Mouse (Mus musculus) hindbrain, embryonic 11.5 days (tissue): ENCODE measurements at regions not wholly inside any gene's neighbourhood (a gene's known extent, or its start where the extent isn't known, plus 50 kb on each side); places are given as distances from the start of the nearest gene placed in this dataset.

Experiments used
- ATAC-seq: fragments of 200-750 bp; cut with Nextera tagmentation; 2 replicates; pipeline ENCODE4 v1.8.0; 2017; ENCODE audit warnings: mild to moderate bottlenecking, moderate TSS enrichment, moderate library complexity; ENCODE audit not compliant: low FRiP score
- DNase-seq: peaks from one replicate; pipeline ENCODE4 v3.0.0-alpha.2; 2015; ENCODE audit warnings: low spot score
- H3K27ac ChIP-seq: fragments of 300-500 bp; sonication (generic); 2 replicates; pipeline ENCODE4 v1.5.1; 2014; ENCODE audit warnings: mild to moderate bottlenecking, low read depth, low read length
- H3K27me3 ChIP-seq: fragments of 300-500 bp; sonication (generic); 2 replicates; pipeline ENCODE4 v1.6.1; 2014; ENCODE audit warnings: mild to moderate bottlenecking, low read length, moderate library complexity, mixed read lengths; ENCODE audit not compliant: control insufficient read depth, insufficient read depth
- H3K36me3 ChIP-seq: fragments of 300-500 bp; sonication (generic); 2 replicates; pipeline ENCODE4 v1.6.1; 2014; ENCODE audit warnings: mild to moderate bottlenecking, low read length, moderate library complexity, mixed read lengths; ENCODE audit not compliant: control insufficient read depth, insufficient read depth
- H3K4me1 ChIP-seq: fragments of 300-500 bp; sonication (generic); replicated peaks from 2 replicates; pipeline ENCODE4 v1.6.1; 2014; ENCODE audit warnings: low read length, mixed read lengths; ENCODE audit not compliant: control insufficient read depth, insufficient read depth
- H3K4me2 ChIP-seq: fragments of 300-500 bp; sonication (generic); replicated peaks from 2 replicates; pipeline ENCODE4 v1.6.1; 2014; ENCODE audit warnings: mild to moderate bottlenecking, low read depth, low read length
- H3K4me3 ChIP-seq: fragments of 300-500 bp; sonication (generic); 2 replicates; pipeline ENCODE4 v1.5.1; 2014; ENCODE audit warnings: low read depth, low read length
- H3K9ac ChIP-seq: fragments of 300-500 bp; sonication (generic); 2 replicates; pipeline ENCODE4 v1.6.1; 2014; ENCODE audit warnings: low read depth, low read length
- H3K9me3 ChIP-seq: fragments of 300-500 bp; sonication (generic); 2 replicates; pipeline ENCODE4 v1.6.1; 2016; ENCODE audit warnings: low read length; ENCODE audit not compliant: control insufficient read depth
- WGBS: fragments of 180-500 bp; shearing (Covaris S2); extraction: QIAGEN DNeasy Blood & Tissue Kit; methylation state at CpG from one replicate; pipeline ENCODE4 v1.1.7; 2014; 5-methylcytosine and 5-hydroxymethylcytosine counted together

DNA sequence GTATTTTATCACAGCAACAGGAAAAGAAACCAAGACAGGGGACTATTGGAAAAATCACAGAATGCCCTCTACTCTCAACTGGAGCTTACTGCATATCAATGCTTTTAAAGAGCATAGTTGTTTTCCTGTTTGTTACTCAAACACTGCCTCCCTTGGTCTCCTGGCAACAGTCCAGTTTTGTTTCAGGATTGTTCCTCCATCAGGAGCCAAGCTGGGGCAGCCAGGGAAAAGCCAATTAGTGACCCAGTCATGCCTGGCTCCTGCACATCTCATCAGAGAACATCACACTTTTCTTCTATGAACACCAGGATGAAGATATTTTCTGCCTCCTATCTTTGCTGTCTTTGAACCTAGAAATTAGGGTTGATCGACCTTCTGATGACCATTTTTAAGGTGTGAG lies 113.6 kb upstream of the Wscd1 start:
- WGBS, result 68% methylated on average over 1 of the region's 1 CpGs
- H3K27me3 ChIP-seq, result no peaks in the 10 kb centered on the region
- ATAC-seq (no peak), DNase-seq (no peak)
- H3K4me1 ChIP-seq, result no peaks in the 10 kb centered on the region
- no peak overlapping the region for H3K4me3 ChIP-seq
- no peaks in the 10 kb centered on the region for H3K9me3 ChIP-seq
- no peak overlapping the region for H3K9ac ChIP-seq
- 0 out of 2 replicates have a peak overlapping the region, but pooled peaks have one; percentile 17 for H3K27ac ChIP-seq
- no peak overlapping the region for H3K4me2 ChIP-seq
- no peaks in the 10 kb centered on the region for H3K36me3 ChIP-seq

DNA sequence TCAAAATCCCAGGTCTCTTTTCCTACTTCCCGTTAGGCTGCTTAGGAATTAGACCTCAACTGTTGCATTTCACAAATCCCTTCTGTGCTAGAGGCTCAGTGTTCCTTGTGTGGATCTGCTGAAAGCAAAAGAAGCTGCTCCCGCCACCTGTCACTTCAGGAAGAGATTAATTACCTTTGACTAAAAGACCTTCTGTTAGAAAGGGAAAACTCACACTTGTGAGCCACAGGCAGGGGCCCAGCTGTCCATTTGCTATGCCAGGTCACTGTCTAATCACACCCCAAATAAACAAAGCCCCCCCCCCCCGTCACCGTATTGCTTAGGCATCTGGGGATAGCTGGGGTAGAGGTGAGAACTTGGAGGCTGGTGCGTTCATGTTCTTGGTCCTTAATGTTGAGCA lies 112.9 kb upstream of the Wscd1 start:
- Histone ChIP-seq H3K9me3 (no peaks in the 10 kb centered on the region), H3K27ac (0 out of 2 replicates have a peak overlapping the region, but pooled peaks have one; percentile 17), H3K4me3 (no peak overlapping the region), H3K36me3 (no peaks in the 10 kb centered on the region), H3K4me2 (no peak overlapping the region), H3K9ac (no peak overlapping the region), H3K4me1 (no peaks in the 10 kb centered on the region), H3K27me3 (no peaks in the 10 kb centered on the region)
- peak; percentile 43 for DNase-seq
- no peak for ATAC-seq
- 21% methylated on average over 5 of the region's 5 CpGs for WGBS

DNA sequence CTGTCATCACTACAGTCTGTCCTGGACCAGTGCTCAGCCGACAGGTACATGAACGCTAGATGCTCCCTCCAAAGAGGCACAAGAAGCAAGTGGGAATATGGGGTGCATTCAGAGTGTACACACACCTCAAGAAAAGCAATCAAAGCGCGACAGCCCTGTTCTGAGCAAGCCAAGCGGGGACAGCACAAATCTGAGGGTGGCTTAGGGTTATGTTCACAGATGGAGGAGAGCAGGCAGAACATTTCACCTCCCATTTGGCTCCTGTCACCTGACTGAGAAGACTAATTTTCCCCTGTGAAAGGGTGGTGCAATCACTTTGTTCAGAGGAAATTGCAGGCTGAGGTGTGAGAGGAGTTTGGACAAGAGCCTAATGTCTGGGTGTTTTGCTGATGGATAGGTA lies 106.8 kb upstream of the Wscd1 start:
- Histone ChIP-seq H3K4me1 (no peaks in the 10 kb centered on the region), H3K36me3 (no peaks in the 10 kb centered on the region), H3K9ac (no peak overlapping the region), H3K4me2 (no peak overlapping the region), H3K27ac (no peak overlapping the region), H3K4me3 (no peak overlapping the region), H3K9me3 (no peaks in the 10 kb centered on the region), H3K27me3 (no peaks in the 10 kb centered on the region)
- ATAC-seq, result no peak
- DNase-seq, result no peak
- WGBS, result 81% methylated on average over 5 of the region's 5 CpGs

DNA sequence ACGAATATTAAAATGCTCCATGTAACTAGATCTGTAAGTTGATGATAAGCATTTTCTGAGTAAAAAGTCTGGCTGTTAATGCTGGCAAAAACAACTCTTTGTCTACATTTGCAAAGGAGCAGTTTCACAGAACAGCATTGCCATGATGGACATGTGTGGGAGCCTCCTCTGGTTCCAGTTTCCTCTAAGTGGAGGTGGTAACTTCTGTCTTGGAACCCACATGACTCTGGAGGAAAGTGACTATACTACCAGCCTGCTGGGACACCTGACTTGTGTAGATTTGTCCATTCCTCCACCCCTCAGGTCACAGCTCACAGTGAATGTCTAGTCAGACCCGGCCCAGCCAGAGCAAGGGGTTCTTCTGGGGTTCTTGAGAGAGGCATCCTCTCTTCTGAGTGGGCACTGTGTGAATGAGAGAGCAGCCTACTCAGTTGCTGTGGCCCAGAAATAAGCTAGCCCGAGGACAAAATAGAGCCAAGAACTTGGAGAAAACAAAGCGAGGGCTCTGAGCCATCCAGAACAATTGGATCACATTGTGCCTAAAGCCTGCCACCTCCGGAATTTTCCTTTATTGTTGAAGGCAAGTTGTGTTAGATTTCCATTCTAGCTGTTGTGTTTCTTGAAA lies 97.9 kb upstream of the Wscd1 start:
- Histone ChIP-seq H3K4me2 (no peak overlapping the region), H3K9ac (no peak overlapping the region), H3K9me3 (no peaks in the 10 kb centered on the region), H3K27me3 (no peaks in the 10 kb centered on the region), H3K4me3 (no peak overlapping the region), H3K4me1 (no peaks in the 10 kb centered on the region), H3K27ac (no peak overlapping the region), H3K36me3 (no peaks in the 10 kb centered on the region)
- 81% methylated on average over 5 of the region's 5 CpGs for WGBS
- ATAC-seq (no peak), DNase-seq (no peak)

DNA sequence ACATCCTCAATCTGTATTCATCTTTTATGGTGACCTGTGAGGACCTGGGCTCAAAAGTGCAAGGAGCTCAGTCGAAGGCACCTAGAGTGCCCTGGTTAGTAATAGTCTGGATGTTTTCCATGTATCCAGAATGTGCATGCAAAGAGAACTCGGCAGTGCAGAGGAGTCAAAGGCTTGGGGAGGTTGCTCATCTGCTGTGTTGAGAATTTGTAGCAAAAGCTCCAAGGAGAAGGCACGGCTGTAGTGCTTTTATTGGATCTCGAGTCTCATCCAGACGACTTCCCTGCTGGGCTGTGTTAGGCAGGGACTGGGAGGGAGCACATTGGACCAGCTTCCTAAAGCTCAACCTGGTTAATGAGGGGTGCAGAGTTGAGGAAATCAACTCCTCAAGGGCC lies 97.3 kb upstream of the Wscd1 start:
- no peaks in the 10 kb centered on the region for H3K36me3 ChIP-seq
- no peaks in the 10 kb centered on the region for H3K27me3 ChIP-seq
- DNase-seq (no peak), ATAC-seq (no peak)
- no peak overlapping the region for H3K4me2 ChIP-seq
- H3K9ac ChIP-seq, result no peak overlapping the region
- H3K4me1 ChIP-seq, result no peaks in the 10 kb centered on the region
- H3K9me3 ChIP-seq, result no peaks in the 10 kb centered on the region
- H3K4me3 ChIP-seq, result no peak overlapping the region
- 84% methylated on average over 5 of the region's 5 CpGs for WGBS
- H3K27ac ChIP-seq, result no peak overlapping the region

DNA sequence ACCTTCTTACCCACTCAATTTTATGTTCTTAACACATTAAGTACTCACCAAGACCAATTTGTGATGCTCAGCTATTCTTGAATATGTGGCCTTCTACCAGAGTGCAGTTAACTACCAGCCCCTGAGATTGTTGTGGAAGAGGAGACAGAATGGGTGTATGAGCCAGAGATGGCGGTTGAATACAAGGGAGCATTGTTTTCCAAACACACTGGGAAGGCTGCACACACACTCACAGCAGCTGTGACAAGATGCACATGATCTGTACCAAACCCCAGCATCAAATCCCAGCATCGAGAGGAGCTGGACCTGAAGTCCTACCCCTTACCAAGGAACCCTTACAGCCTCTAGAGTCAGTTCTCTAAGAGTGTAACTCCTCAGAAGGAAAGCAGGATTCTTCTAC lies 91.4 kb upstream of the Wscd1 start:
- no peaks in the 10 kb centered on the region for H3K9me3 ChIP-seq
- no peak overlapping the region for H3K4me2 ChIP-seq
- no peak overlapping the region for H3K27ac ChIP-seq
- no peak overlapping the region for H3K9ac ChIP-seq
- 59% methylated on average over 2 of the region's 2 CpGs for WGBS
- H3K4me1 ChIP-seq, result no peaks in the 10 kb centered on the region
- H3K4me3 ChIP-seq, result no peak overlapping the region
- H3K27me3 ChIP-seq, result no peaks in the 10 kb centered on the region
- DNase-seq, result no peak
- no peak for ATAC-seq
- no peaks in the 10 kb centered on the region for H3K36me3 ChIP-seq

DNA sequence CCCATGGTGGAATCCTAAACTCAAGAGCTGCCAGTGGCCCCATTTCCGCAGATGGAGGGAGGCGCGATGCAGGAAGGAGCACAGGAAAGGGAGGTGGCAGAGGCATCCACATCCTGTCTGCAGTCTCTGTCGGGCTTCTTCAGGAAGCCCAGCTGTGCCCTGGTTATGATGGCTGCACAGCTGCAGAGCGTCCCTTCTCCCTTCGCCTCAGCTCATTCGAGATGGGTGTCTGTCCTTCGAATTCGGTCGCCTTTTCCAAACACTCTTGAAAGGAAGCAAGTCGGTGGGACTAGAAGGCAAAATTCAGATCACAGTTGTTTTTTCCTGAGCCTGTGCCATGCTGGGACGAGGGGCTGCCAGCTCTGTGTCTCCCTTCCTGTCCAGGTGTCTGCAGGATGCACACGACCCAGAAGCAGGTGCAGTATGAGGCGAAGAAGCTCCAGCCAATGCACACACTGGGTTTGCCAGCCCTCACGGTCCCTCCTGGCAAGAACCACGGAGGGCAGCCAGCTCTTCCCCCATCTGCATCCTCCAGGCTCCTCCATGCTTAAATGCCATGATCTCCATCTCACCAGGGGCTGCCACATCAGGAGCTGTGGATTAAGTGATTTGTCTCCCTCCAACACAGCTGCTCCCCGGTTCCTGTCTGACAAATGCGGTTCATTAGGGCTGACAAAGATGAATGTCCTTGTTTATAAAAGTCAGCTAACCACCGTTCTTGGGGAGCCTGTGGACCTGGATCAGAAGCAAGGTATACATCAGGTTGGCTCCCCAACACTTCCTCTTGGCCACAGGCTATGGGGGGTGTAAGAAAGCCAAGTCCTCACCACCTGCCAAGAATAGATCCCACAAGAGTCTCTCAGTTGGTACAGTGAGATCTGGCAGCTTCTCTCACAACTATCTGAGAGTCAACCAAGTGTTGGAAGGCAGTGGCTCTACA lies 79.3 kb upstream of the Wscd1 start:
- no peaks in the 10 kb centered on the region for H3K27me3 ChIP-seq
- peak; percentile 49; the same call in 1 of the 2 replicates for ATAC-seq
- H3K36me3 ChIP-seq, result no peaks in the 10 kb centered on the region
- no peak overlapping the region for H3K4me3 ChIP-seq
- no peak overlapping the region for H3K9ac ChIP-seq
- no peaks in the 10 kb centered on the region for H3K9me3 ChIP-seq
- H3K4me1 ChIP-seq, result no peaks in the 10 kb centered on the region
- 0 out of 2 replicates have a peak overlapping the region, but pooled peaks have one; percentile 24 for H3K27ac ChIP-seq
- DNase-seq, result peak; percentile 21
- 75% methylated on average over 19 of the region's 19 CpGs for WGBS
- H3K4me2 ChIP-seq, result no peak overlapping the region

DNA sequence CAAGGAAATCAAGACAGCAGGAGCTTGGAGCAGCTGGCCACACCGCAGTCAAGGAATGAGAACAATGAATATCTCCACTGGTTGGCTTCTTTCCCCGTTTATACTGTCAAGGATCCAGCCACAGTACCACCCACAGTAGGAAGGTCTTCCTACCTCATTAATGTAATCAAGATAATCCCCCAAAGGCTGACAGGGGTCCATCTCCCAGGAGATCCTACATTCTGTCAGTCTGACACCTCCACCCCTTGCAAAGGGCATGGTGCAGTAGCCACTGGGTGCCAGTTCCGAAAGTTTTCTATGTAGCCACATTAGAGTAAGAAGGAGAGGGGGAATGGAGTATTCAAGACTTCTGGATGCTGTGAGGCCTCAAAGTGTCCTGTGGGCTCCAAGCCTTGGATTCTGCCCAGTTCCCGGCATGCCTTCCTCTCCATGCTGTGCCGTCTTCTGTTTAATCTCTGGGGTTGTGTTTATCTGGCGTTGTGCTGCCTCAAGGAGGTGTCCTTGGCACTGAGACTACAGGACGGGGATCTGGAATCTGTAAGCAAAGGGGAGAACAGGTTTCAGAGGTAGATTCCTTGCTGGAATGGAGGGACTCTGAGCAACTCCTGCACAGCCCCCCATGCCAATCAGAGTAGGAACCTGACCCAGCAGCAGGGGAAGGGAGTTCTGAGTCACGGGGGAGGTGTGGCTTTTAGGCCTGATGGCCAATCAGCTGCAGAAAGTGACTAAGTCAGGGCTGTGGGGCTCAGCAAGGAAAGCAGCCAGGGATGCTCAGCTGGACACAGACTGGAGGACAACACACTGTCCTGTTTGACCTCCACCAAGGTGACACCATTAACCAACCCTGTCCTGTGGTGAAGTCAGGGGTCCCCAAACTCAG lies 77.3 kb upstream of the Wscd1 start:
- 58% methylated on average over 8 of the region's 8 CpGs for WGBS
- Histone ChIP-seq H3K9ac (no peak overlapping the region), H3K4me3 (no peak overlapping the region), H3K4me1 (no peaks in the 10 kb centered on the region), H3K27me3 (no peaks in the 10 kb centered on the region), H3K36me3 (no peaks in the 10 kb centered on the region), H3K9me3 (no peaks in the 10 kb centered on the region), H3K27ac (no peak overlapping the region), H3K4me2 (no peak overlapping the region)
- ATAC-seq (no peak), DNase-seq (no peak)
